Mouse (Mus musculus) urinary bladder, adult 18-20 months (tissue): Measurements from ENCODE around the gene Mlec.

Experiments
- DNase-seq, 2 experiments: peaks; one replicate each; pipeline ENCODE4 v3.0.0; 2022; ENCODE audit warnings: low spot score in 2 of 2, mixed read lengths in 2 of 2

The Mlec gene

GRCm38 (mm10) chr5:115158040-115158983, at the start of gene Mlec:
Gene Mlec (minus strand): TSS chr5:115158179.
- DNase-seq: peak; percentile 97 to 99

GRCm38 (mm10) chr5:115207244-115207643, 49.3 kb upstream of the Mlec start:
- DNase-seq: no peak

GRCm38 (mm10) chr5:115204562-115205311, 46.8 kb upstream of the Mlec start:
- peak in 1 of 2 experiments; percentile 19 for DNase-seq

GRCm38 (mm10) chr5:115203735-115204561, 46.0 kb upstream of the Mlec start:
- DNase-seq: no peak

GRCm38 (mm10) chr5:115194626-115195221, 36.7 kb upstream of the Mlec start:
- no peak for DNase-seq

- peak in 1 of 2 experiments; percentile 35 for DNase-seq
These were observed 36.0 kb upstream of the Mlec start, which contains the start of gene Cabp1 for GRCm38 (mm10) chr5:115193669-115194625. Gene Cabp1 (minus strand): TSS chr5:115194381.

GRCm38 (mm10) chr5:115193226-115193625, 35.2 kb upstream of the Mlec start:
- peak in 1 of 2 experiments; percentile 50 for DNase-seq

- no peak for DNase-seq
These were observed 34.8 kb upstream of the Mlec start for GRCm38 (mm10) chr5:115192828-115193195.

GRCm38 (mm10) chr5:115191880-115192827, 34.2 kb upstream of the Mlec start:
- DNase-seq: no peak

GRCm38 (mm10) chr5:115190081-115190480, 32.1 kb upstream of the Mlec start:
- DNase-seq: no peak

GRCm38 (mm10) chr5:115188824-115189223, 30.8 kb upstream of the Mlec start:
- DNase-seq: no peak

GRCm38 (mm10) chr5:115187188-115188131, 29.5 kb upstream of the Mlec start:
- peak; percentile 84 to 87 for DNase-seq

- DNase-seq: no peak
These were observed 28.5 kb upstream of the Mlec start for GRCm38 (mm10) chr5:115186371-115187073.

GRCm38 (mm10) chr5:115184726-115185125, 26.7 kb upstream of the Mlec start:
- DNase-seq: no peak

- DNase-seq: no peak
These were observed 25.5 kb upstream of the Mlec start for GRCm38 (mm10) chr5:115183482-115183881.

GRCm38 (mm10) chr5:115182925-115183324, 24.9 kb upstream of the Mlec start:
- DNase-seq: no peak
